Mouse (Mus musculus): ENCODE measurements around the gene Tefm.
A peak's percentile ranks its signal among the peaks of the same experiment; 100 is the strongest.
"Not testable (repeated sequence)": the region's sequence is repeated elsewhere in the genome, so short reads cannot be mapped to it uniquely, and the experiment has no call there.

Gene Tefm

GRCm38 (mm10) chr11:80156841-80157240 lies 14.9 kb upstream of the Tefm start:
- DNase-seq (ENCODE audit: low spot score) = no peak

- no peak for DNase-seq (ENCODE audit: low spot score)
Measured at GRCm38 (mm10) chr11:80155961-80156360, 14.0 kb upstream of the Tefm start.

DNA sequence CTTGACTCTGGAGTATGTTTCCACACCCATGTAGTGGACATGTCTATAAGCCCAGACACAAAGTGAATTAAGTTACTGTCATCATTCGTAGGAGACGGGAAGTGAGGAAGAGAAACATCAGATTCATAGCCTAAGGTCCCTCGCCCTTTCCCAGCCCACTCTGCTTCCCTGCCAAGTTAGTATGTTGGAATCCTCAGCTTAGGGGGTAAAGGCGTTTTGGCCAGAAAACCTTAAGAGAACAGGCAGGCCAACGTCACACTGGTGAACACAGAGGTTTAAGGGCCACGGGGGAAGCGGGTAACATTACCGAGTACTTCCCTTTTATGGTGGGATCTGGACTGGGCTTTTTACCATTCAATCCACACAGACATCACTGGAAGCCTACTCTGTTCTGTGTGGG lies 13.6 kb upstream of the Tefm start:
- no peak for DNase-seq (ENCODE audit: low spot score)

DNA sequence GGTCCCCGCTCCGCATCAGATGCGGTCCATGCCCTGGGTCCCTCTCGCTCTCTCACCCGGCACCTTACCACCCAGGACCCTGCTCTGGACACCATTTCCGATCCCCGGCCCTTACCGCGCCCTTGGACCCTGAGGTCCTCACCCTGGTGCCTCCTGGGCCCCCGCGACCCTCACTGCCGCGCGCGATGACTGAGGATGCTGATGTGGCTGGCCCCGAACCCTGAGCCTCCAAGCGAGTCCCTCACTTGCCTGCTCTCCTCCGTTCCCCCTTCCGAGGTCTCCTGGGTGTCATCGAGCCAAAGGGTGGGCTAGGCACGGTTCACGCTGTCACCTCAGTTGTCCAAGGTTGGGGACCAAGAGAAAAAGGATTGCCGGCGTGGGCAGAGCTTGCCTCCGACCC lies 12.5 kb upstream of the Tefm start:
- no peak for DNase-seq (ENCODE audit: low spot score)

DNA sequence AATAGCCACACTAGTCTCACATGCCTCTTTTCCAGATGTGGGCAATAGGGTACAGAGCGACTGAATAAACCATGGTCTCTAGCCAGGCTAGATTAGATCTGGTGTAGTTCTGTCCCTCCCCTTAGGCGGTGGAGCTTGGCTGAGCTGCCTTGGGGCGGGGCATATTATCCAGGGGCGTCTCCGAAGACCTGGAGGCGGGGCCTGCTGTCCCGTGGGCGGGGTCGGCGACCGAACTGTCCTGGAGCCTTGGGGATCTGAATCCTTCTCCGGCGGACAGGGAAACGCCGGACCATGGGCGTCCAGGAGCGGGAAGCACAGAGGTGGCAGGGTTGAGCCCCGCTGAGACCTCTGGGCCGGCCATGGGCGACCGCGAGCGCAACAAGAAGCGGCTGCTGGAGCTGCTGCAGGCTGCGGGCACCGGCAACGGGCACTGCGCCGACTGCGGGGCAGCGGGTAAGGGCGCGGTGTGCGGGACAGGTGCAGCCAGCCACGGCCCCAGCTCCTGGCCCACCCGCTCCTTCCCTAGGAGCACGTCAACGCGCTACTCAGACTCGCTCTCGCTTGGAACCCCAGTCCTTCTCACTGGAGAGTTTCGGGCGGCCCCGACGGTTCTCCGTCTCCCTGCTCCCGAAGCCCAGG lies 12.0 kb upstream of the Tefm start, which contains the start of gene Adap2:
Adap2 (plus strand) TSS at position 249 of the 639 bp plus-strand sequence.
- DNase-seq (ENCODE audit: low spot score) = peak; percentile 82

GRCm38 (mm10) chr11:80152376-80152775 lies 10.4 kb upstream of the Tefm start:
- DNase-seq (ENCODE audit: low spot score) = no peak

DNA sequence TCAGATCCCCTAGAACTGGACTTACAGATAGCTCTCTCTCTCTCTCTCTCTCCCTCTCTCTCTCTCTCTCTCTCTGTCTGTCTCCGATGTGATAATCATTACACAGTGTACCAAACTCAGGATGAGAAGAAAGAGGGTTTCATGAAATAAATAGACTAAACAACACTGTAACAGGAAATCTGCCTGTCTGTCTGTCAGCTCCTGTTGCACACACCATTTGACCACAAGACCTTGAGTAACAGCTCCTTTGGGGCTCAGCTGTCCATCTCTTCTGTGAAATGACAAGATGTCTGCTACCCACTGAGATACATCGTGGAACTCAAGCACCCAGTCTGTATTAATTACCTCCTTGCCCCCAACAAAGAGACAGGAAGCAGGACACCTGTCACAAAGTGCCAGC lies 9.6 kb upstream of the Tefm start:
- DNase-seq (ENCODE audit: low spot score) = no peak

DNA sequence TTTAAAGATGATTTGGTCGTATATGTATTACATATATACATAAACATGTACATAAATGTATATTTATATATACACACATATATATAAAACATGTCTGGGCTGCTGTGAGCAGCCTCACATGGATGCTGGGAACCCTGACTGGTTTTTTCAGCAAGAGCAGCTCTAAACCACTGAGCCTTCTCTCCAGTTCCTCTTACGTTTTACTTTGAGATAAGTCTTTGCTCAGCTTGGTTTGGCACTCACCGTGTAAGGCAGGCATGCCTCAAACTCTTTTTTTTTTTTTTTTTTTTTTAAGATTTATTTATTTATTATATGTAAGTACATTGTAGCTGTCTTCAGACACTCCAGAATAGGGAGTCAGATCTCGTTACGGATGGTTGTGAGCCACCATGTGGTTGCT lies 8.6 kb upstream of the Tefm start:
- no peak for DNase-seq (ENCODE audit: low spot score)

- no peak for DNase-seq (ENCODE audit: low spot score)
Measured at GRCm38 (mm10) chr11:80149412-80150023, 7.5 kb upstream of the Tefm start.

DNA sequence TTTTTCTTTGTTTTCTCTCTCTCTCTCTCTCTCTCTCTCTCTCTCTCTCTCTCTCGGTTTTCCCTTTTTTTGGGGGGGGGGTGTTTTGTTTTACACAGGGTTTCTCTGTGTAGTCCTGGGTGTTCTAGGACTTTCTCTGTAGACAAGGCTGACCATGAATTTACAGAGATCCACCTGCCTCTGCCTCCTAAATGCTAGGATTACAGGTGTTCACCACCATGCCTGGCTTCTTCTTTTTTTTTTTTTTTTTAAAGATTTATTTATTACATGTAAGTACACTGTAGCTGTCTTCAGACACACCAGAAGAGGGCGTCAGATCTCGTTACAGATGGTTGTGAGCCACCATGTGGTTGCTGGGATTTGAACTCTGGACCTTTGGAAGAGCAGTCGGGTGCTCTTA lies 7.0 kb upstream of the Tefm start:
- not testable (repeated sequence) for DNase-seq (ENCODE audit: low spot score)

DNA sequence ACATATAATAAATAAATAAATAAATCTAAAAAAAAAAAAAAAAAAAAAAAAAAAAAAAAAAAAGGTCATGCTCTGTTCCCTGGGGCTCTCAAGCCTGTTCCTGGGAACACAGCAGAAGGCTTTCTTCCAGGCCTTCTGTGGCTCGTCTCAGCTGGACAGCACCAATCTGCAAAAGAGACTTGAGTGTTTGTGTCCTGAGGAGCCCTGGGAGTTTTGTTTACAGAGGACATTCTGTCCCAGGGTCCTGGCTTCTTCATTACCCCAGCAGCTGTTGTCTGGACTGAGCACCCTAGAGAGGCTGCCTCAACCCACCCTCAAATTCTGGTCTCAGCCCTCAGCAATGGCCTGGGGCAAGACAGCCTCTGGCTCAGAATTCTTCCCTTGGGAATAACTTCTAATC lies 6.3 kb upstream of the Tefm start:
- no peak for DNase-seq (ENCODE audit: low spot score)

GRCm38 (mm10) chr11:80147748-80148147 lies 5.8 kb upstream of the Tefm start:
- no peak for DNase-seq (ENCODE audit: low spot score)

DNA sequence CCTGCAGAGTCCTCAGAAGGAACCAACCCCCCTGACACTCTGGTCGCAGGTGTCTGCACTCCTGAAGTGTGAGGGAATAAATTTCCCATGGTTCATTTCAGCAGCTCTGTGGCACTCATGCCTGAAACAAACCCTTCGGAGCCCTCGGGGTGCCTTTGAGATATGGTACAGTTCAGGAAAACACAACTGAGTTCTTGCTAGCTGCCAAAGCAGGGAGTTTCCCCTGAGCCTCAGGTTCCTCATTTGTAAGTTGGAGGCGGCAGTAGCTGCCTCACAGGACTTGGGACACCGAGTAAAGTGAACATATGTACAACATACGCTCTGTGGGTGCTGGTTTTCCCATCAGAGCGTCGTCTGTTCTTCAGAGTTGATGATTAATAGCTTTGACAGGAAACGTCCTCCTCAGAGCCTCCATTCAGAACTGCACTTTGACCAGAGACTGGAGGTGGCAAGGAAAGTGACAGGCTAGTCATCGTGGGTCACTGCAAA lies 3.9 kb upstream of the Tefm start:
- DNase-seq (ENCODE audit: low spot score) = no peak

GRCm38 (mm10) chr11:80142872-80143271 lies 897 bp upstream of the Tefm start:
- DNase-seq (ENCODE audit: low spot score) = no peak

DNA sequence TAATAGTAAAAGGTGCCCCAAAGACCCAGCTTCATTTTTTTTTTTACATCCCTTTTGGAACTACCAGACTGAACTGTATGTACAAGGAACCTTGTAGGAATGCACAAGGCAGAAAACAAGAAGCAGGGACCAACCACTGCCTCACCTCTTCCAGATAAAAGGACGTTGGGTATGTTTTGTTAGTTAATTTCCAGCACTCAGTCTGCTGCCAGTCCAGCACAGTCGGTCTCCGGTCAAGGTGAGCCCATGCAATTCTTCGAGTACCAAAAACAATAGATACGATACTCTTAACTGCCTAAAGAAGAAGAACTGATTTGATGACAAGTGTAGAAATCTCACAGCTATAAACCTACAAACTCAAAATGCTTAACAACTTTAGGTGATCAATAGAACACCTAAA lies 4.2 kb downstream of the Tefm start:
- no peak for DNase-seq (ENCODE audit: low spot score)

GRCm38 (mm10) chr11:80136786-80137185 lies 5.2 kb downstream of the Tefm start:
- DNase-seq (ENCODE audit: low spot score) = no peak

- DNase-seq (ENCODE audit: low spot score) = peak; percentile 35
Measured at GRCm38 (mm10) chr11:80135954-80136683, 5.9 kb downstream of the Tefm start.

DNA sequence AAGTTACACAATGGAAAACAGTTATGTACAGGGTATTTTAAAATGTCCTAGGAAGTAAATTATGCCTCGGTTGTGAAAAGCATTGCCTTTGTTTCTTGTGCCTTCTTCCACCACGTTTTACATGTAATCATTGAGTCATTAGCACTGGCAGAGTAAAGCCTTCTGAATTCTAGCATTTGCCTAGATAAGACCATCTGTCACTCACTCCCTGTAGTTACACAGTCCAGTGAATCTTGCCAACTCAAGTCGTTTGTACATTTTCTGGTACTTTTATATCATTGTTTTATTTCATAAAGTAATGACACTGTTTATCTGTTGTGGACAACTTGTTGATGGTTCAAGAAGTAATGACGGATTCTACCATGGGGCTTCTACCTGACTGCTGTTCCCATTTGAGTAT lies 7.2 kb downstream of the Tefm start:
- no peak for DNase-seq (ENCODE audit: low spot score)

DNA sequence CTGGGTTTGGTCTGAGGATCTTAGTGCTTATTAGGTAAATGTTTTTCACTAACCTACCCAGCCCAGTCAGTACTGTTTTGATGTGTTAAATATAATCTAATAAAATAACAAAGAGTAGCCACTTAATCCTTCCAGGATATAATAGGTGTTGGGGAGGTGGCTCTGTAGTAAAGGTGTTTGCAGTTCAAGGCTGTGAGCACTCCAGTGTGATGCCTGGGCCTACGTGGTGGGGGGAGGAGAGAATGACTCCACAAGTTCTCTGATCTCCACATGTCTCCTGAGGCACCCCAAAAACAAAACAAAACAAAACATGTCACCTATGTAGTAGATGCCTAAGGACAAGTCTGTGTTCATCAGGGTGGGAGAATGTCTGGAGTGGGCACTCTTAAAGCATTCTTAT lies 9.9 kb downstream of the Tefm start:
- DNase-seq (ENCODE audit: low spot score) = no peak

- DNase-seq (ENCODE audit: low spot score) = no peak
Measured at GRCm38 (mm10) chr11:80116411-80116810, 25.6 kb downstream of the Tefm start.

DNA sequence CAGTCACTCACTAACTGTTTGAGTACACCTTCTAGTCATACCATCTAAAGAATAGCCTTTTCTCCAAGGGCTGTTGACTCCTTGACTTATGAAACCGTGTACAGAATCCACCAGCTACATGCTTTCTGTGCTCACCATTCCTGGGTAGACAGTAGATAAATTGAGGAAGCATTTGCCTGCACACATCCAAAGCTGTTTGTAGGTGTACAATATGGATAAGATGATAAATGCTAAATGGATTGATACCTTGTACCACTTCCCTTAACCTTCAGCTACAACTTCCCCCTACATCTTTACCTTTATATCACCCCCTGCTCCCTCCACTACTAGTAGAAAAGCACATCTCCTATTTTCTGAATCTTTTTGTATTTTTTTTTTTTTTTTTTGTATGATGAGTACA lies 37.6 kb downstream of the Tefm start:
- DNase-seq (ENCODE audit: low spot score) = no peak

DNA sequence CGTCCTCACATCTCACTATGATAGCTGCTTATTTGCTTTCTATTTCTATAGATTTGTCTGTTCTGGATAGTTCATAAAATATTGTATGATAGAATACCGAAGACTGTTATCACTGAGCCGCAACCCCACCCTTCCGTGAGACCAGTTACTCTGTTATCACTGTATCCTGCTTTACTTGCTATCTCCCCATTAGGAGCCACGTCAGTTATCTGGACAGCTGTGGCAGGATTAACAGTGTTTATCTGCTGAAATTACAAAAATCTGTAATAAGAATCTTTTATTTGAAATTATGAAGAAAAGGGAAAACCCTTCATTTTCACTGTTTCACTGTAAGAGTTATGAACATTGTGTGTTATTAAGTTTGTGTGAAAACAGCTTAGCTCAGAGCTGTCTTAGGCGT lies 40.7 kb downstream of the Tefm start:
- DNase-seq (ENCODE audit: low spot score) = no peak

DNA sequence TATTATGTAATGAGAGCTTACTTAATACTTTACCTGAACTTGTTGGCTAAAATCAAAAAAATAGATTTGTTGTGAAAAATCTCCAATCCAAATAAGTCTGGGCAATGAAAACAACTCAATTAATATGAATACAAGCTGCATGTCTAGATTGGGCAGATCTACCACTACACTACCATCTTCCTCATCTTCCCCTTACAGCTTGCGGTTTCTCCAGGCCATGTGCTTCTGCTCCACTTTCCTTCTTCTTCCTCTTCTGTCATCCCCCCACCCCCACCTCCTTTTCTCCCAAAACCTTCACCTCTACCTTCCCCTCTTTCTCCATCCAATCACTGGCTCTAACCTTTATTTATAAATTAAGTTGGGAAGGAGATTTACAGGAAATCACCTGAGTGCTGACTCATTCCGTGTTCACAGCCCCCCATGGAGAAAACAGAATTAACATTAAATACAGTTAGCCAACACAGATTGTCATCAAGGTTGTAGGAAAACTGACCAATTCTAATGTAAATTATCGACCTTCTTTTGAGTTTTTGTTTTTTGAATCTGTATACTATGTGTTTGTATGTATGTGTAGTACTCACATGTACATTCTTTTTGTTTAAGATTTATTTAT lies 43.4 kb downstream of the Tefm start:
- DNase-seq (ENCODE audit: low spot score) = no peak
